Mouse (Mus musculus) lung, adult 18-20 months (tissue): ENCODE measurements around the gene Naga.

Experiments used
- DNase-seq, 2 experiments: peaks; one replicate each; pipeline ENCODE4 v3.0.0; 2022; ENCODE audit warnings: mixed read lengths in 2 of 2

Gene Naga

GRCm38 (mm10) chr15:82353745-82354113 lies 15.0 kb upstream of the Naga start:
- DNase-seq, result no peak

- DNase-seq, result no peak
Observed at GRCm38 (mm10) chr15:82353078-82353744, 14.5 kb upstream of the Naga start.

GRCm38 (mm10) chr15:82351480-82351879 lies 12.8 kb upstream of the Naga start:
- DNase-seq, result no peak

GRCm38 (mm10) chr15:82350349-82350748 lies 11.6 kb upstream of the Naga start:
- DNase-seq, result no peak

GRCm38 (mm10) chr15:82348999-82349341 lies 10.2 kb upstream of the Naga start:
- no peak for DNase-seq

- no peak for DNase-seq
Observed at GRCm38 (mm10) chr15:82348258-82348998, 9.7 kb upstream of the Naga start.

GRCm38 (mm10) chr15:82347852-82348251 lies 9.1 kb upstream of the Naga start:
- no peak for DNase-seq

GRCm38 (mm10) chr15:82347303-82347676 lies 8.6 kb upstream of the Naga start:
- no peak for DNase-seq

- no peak for DNase-seq
Observed at GRCm38 (mm10) chr15:82346580-82347302, 8.0 kb upstream of the Naga start.

GRCm38 (mm10) chr15:82345820-82346470 lies 7.2 kb upstream of the Naga start:
- peak; percentile 98 to 99 for DNase-seq

- no peak for DNase-seq
Observed at GRCm38 (mm10) chr15:82344971-82345370, 6.2 kb upstream of the Naga start.

- no peak for DNase-seq
Observed at GRCm38 (mm10) chr15:82343368-82344287, 4.9 kb upstream of the Naga start.

- DNase-seq, result no peak
Observed at GRCm38 (mm10) chr15:82342543-82342935, 3.8 kb upstream of the Naga start.

GRCm38 (mm10) chr15:82341675-82342542 lies 3.2 kb upstream of the Naga start:
- DNase-seq, result no peak

- DNase-seq, result peak; percentile 62 to 66
Observed at GRCm38 (mm10) chr15:82341036-82341501, 2.3 kb upstream of the Naga start.

- no peak for DNase-seq
Observed at GRCm38 (mm10) chr15:82340414-82341035, 1.8 kb upstream of the Naga start.

GRCm38 (mm10) chr15:82339634-82340254 lies 1.0 kb upstream of the Naga start:
- no peak for DNase-seq

GRCm38 (mm10) chr15:82339150-82339549 lies 425 bp upstream of the Naga start:
- no peak for DNase-seq

GRCm38 (mm10) chr15:82337875-82338274 lies 850 bp downstream of the Naga start:
- no peak for DNase-seq

GRCm38 (mm10) chr15:82336629-82337028 lies 2.1 kb downstream of the Naga start:
- DNase-seq, result no peak
